Mouse (Mus musculus) bone marrow macrophage, adult 2 months (primary cell): ENCODE data around the gene Megf8. TPM values are rescaled to one million over a fixed set of nuclear protein-coding genes. Genes with fewer than 3 reads are reported as not detected.

Experiments used
- H3K27ac ChIP-seq: 2 replicates; pipeline ENCODE4 v1.5.1; 2012; ENCODE audit warnings: low read depth, low read length; ENCODE audit not compliant: insufficient read depth
- H3K4me1 ChIP-seq: 2 replicates; pipeline ENCODE4 v1.6.1; 2012; ENCODE audit warnings: low read length; ENCODE audit not compliant: control insufficient read depth, insufficient read depth
- H3K4me3 ChIP-seq: 2 replicates; pipeline ENCODE4 v1.5.1; 2012; ENCODE audit warnings: mild to moderate bottlenecking, low read length, moderate library complexity; ENCODE audit not compliant: insufficient read depth
- CTCF ChIP-seq: IDR thresholded peaks from 2 replicates; pipeline ENCODE4 v1.5.1; 2012; ENCODE audit warnings: low read depth, mild to moderate bottlenecking, low read length, moderate library complexity
- POLR2A ChIP-seq: IDR thresholded peaks from 2 replicates; pipeline ENCODE4 v1.6.1; 2012; ENCODE audit warnings: mild to moderate bottlenecking, low read depth, low read length, borderline replicate concordance
- polyA plus RNA-seq: library from polyadenylated mRNA; stranded (reverse); fragments of >200 nt; gene quantifications from 2 replicates; pipeline ENCODE4 v1.2.4, GENCODE M21; 2012; ENCODE audit not compliant: missing spikeins, insufficient read depth, insufficient read length

The Megf8 gene
- polyA plus RNA-seq, 1 experiment: 13.8 TPM

GRCm38 (mm10) chr7:25390054-25390770 lies 73.2 kb downstream of the Megf8 start:
- peaks cover 34% of the 10 kb centered on the region for H3K4me1 ChIP-seq
- no peak overlapping the region for H3K27ac ChIP-seq
- no peak for TF ChIP-seq POLR2A
- TF ChIP-seq CTCF: no peak
- H3K4me3 ChIP-seq: no peak overlapping the region

GRCm38 (mm10) chr7:25390986-25391385 lies 74.0 kb downstream of the Megf8 start:
- H3K27ac ChIP-seq: no peak overlapping the region

GRCm38 (mm10) chr7:25391856-25392453 lies 75.0 kb downstream of the Megf8 start:
- Histone ChIP-seq H3K27ac (no peak overlapping the region), H3K4me1 (peaks cover 23% of the 10 kb centered on the region), H3K4me3 (no peak overlapping the region)
- TF ChIP-seq CTCF: no peak
- TF ChIP-seq POLR2A: no peak

More at GRCm38 (mm10) chr7:25390986-25391385, 74.0 kb downstream of the Megf8 start:
- no peak for TF ChIP-seq CTCF
- TF ChIP-seq POLR2A: no peak
- no peak overlapping the region for H3K4me3 ChIP-seq
- peaks cover 28% of the 10 kb centered on the region for H3K4me1 ChIP-seq

GRCm38 (mm10) chr7:25392851-25393250 lies 75.9 kb downstream of the Megf8 start:
- Histone ChIP-seq H3K4me1 (peaks cover 19% of the 10 kb centered on the region), H3K27ac (no peak overlapping the region), H3K4me3 (no peak overlapping the region)
- no peak for TF ChIP-seq CTCF
- TF ChIP-seq POLR2A: no peak

GRCm38 (mm10) chr7:25393451-25394210 lies 76.7 kb downstream of the Megf8 start:
- TF ChIP-seq POLR2A (no peak), CTCF (no peak)
- Histone ChIP-seq H3K4me1 (peaks cover 19% of the 10 kb centered on the region), H3K4me3 (peak overlapping the region; percentile 80; the same call in 1 of the 2 replicates), H3K27ac (no peak overlapping the region)

- Histone ChIP-seq H3K4me1 (peaks cover 19% of the 10 kb centered on the region), H3K27ac (peak overlapping the region; percentile 82), H3K4me3 (peak overlapping the region; percentile 80)
- TF ChIP-seq CTCF (no peak), POLR2A (no peak)
These were observed 77.8 kb downstream of the Megf8 start for GRCm38 (mm10) chr7:25394754-25395153.

GRCm38 (mm10) chr7:25395186-25395557 lies 78.2 kb downstream of the Megf8 start:
- Histone ChIP-seq H3K4me3 (peak overlapping the region; percentile 80), H3K4me1 (peaks cover 19% of the 10 kb centered on the region), H3K27ac (peak overlapping the region; percentile 82)
- TF ChIP-seq CTCF (no peak), POLR2A (no peak)

GRCm38 (mm10) chr7:25395558-25396521 lies 78.9 kb downstream of the Megf8 start:
- Histone ChIP-seq H3K4me3 (peak overlapping the region; percentile 80), H3K4me1 (peaks cover 19% of the 10 kb centered on the region), H3K27ac (peak overlapping the region; percentile 82)
- TF ChIP-seq POLR2A (no peak), CTCF (no peak)

- H3K4me3 ChIP-seq: no peak overlapping the region
- H3K27ac ChIP-seq: peak overlapping the region; percentile 64
- peaks cover 19% of the 10 kb centered on the region for H3K4me1 ChIP-seq
- no peak for TF ChIP-seq POLR2A
- TF ChIP-seq CTCF: no peak
These were observed 79.7 kb downstream of the Megf8 start for GRCm38 (mm10) chr7:25396621-25397020.
